Mouse (Mus musculus): ENCODE data around the gene Chrm1. TPM values are rescaled to one million over a fixed set of nuclear protein-coding genes. Genes with fewer than 3 reads are reported as not detected.

The Chrm1 gene
- not detected in 2 replicates for total RNA-seq (2015; ENCODE audit: low replicate concordance)
- 0.26 TPM in 1 of 2 replicates, not detected in the other for total RNA-seq (2017; ENCODE audit: low replicate concordance)

DNA sequence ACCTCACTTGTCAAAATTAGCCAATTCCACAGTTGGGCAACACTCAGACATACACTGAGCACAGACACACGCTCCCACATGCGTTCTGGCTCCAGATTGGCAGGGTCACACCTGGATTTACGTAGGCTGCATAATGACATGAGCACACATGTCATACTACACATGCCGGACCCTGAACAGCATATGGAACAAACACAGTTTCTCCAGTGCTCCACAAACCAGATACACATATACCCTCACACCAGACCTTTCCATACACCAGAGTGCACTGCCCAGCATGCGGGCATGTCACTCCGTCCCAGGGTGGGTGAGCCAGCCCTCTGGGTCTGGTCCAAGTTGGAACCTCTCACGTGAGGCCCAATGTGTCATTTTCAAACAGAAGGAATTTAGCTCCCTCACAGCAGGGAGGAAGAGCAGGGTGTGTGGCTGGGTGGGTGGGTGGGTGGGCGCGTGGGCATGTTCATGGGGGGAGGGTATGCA lies at the start of gene Chrm1:
Gene Chrm1 (plus strand): TSS at position 430 of the 480 bp plus-strand sequence.
- no peak for ATAC-seq (replicated peaks; ENCODE audit: low FRiP score, poor library complexity, severe bottlenecking)

DNA sequence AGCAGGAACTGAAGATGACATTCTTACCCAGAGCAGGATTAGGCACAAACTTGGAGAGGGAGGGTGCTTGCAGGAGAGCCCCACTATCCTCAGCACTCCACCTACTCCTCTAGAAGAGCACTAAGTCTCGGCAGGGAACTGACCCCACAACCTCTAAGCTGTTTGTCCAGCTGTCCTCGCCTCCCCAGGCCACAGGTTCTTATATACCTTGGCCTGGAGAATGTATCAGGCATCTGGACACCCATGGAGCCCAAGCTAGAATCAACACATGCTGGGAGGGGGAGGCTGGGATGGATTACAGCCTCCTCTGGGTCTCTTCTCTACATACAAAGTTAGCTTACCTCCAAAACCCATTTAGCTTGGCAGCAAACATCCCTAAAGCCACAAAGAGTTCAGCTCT lies 49.2 kb upstream of the Chrm1 start:
- ATAC-seq (replicated peaks; ENCODE audit: low FRiP score, poor library complexity, severe bottlenecking) = no peak

GRCm38 (mm10) chr19:8616314-8616713 lies 47.3 kb upstream of the Chrm1 start:
- no peak for ATAC-seq (replicated peaks; ENCODE audit: low FRiP score, poor library complexity, severe bottlenecking)

DNA sequence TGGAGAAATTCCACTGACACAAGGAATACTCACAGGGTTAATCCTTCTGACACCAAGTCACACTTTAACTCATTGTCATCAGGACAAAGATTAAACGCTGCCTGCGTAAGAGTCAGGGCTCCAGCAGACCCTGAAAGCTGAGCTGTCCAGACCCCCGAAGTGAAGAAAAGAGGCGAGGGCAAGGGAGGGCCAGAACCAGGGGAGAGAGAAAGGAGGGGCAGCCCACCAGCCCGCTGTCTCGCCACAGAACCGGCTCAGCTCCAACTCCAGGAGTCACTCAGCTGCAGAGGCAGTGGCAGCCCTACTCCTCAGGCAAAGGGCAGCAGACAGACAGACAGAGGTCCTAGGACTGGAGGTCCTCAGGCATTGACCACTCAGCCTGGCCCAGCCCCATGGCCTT lies 45.7 kb upstream of the Chrm1 start, which contains the start of gene Slc22a6:
Gene Slc22a6 (plus strand): TSS at position 136 of the 400 bp plus-strand sequence.
- ATAC-seq (replicated peaks; ENCODE audit: low FRiP score, poor library complexity, severe bottlenecking) = no peak

- no peak for ATAC-seq (replicated peaks; ENCODE audit: low FRiP score, poor library complexity, severe bottlenecking)
These were observed 42.5 kb upstream of the Chrm1 start for GRCm38 (mm10) chr19:8621098-8621497.

GRCm38 (mm10) chr19:8630249-8630648 lies 33.3 kb upstream of the Chrm1 start:
- ATAC-seq (replicated peaks; ENCODE audit: low FRiP score, poor library complexity, severe bottlenecking) = no peak

- no peak for ATAC-seq (replicated peaks; ENCODE audit: low FRiP score, poor library complexity, severe bottlenecking)
These were observed 32.8 kb upstream of the Chrm1 start for GRCm38 (mm10) chr19:8630826-8631225.

DNA sequence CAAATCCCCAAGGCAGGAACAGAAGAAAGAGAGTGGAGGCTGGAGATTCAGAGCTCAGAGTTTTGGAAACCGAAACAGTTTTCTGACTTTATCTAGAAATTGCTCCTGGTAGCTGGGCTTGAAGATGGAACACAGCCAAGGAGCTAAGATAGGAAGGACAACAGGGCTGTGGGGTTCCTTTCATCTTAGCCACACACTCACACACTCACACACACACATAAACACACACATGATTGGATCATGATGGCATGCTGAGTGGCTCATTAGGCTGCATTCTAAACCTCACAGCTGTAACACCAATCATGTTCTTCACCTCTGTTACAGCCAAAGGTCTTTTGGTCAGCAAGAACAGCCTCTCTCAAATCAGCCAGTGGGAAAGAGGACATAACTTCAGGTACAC lies 31.6 kb upstream of the Chrm1 start:
- no peak for ATAC-seq (replicated peaks; ENCODE audit: low FRiP score, poor library complexity, severe bottlenecking)

GRCm38 (mm10) chr19:8642086-8642485 lies 21.5 kb upstream of the Chrm1 start:
- ATAC-seq (replicated peaks; ENCODE audit: low FRiP score, poor library complexity, severe bottlenecking) = no peak

DNA sequence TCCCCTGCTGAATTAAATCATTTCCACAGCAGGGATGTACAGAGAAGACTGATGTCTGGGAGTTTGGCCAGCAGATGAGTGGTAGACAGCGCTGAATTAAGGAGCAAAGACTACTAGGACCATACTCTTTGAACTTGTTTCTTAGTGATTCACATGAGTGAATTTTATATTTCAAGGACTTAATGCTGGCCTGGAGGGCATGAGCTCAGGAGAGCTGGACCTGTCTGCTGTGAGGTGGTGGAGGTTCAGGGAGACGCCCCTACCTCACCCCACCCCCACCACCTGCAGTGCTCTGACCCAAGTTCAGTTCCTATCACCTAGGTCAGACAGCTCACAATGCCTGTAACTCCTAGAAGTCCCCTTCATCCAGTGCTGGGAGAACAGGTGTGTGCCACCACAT lies 17.2 kb upstream of the Chrm1 start:
- ATAC-seq (replicated peaks; ENCODE audit: low FRiP score, poor library complexity, severe bottlenecking) = no peak

- ATAC-seq (replicated peaks; ENCODE audit: low FRiP score, poor library complexity, severe bottlenecking) = no peak
These were observed 7.8 kb upstream of the Chrm1 start for GRCm38 (mm10) chr19:8655833-8656232.

DNA sequence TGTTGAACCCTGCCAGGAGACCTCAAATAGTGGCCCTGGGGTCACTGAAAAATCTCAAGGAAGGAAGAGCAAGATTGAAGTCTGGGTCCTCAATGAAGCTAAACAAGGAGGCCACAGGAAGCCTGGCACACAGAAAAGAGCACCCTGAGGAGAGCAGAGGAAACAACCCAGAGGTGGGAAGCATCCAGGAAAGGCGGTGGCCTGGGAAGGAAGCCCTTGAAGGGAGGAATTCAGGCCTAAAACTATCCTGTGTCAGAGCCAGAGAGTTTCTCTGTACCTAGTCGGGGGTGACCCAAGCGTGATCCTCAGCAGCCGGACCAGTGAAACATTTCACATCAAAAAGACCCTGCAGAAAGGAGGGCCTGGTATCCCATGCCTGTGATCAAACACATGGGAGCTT lies 7.2 kb upstream of the Chrm1 start:
- no peak for ATAC-seq (replicated peaks; ENCODE audit: low FRiP score, poor library complexity, severe bottlenecking)

DNA sequence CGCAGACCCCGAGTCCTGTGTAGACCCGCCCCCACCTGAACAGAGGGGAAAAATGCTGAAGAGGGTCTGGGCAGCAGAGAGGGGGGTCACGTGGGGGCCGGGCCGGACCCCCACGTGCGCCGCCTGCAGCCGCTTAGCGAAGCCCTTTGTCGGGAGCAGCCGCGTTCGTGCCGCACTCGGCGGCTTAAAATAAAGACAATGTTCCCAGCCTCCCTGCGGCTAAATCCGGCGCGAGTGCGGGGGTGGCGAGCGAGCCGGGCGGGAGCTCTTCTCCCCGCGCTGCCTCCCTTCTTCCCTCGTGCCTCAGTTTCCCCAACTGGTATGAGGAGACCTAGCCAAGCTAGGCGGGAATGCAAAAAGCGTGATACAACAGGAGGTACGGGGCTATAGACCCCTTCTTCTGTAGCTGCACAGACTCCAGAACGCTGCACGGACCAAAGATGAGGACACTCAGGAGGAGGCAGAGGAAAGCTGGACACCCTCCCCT lies 1.7 kb upstream of the Chrm1 start:
- no peak for ATAC-seq (replicated peaks; ENCODE audit: low FRiP score, poor library complexity, severe bottlenecking)

DNA sequence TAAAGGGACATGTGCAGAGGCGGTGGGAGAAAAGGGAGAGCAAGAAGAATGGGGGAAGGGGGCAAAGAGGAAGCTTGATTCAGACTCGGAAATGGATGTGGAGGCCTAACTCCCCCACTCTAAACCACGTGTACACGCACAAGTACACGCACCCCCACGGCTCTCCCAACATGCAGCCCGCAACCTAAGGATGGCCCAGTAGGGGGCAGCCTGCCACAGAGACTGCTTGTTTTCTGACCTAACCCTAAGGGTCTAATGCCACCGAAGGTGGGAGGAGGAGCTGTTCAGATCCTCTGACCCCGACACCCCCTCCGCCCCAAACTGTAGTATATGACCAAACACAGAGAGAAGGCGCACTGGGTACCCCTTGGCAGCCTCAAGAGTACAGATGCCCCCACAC lies 1.3 kb upstream of the Chrm1 start:
- no peak for ATAC-seq (replicated peaks; ENCODE audit: low FRiP score, poor library complexity, severe bottlenecking)

DNA sequence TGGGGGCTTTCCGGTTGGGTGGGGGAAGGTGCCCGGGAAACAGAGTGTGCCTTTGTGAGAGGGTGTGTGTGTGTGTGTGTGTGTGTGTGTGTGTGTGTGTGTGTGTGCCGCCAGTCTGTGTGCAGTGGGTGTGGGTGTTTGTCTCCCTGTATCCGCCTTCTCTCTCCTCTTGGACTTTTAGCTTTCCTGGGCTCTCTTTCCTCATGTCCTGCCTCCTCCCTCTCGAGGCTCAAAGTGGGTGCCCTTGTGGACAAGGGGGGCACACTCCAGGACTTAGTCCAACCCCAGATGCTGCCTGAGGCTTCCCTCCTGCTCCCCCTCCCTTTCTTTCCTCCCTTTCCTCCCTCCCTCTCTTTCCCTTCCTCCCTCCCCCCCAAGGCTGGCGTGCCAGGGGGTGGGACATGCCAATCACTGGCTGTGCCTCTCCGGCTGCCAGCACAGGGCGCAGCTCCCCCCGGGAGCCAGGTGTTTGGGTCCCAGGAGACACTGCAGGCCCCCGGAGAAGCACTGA lies 377 bp downstream of the Chrm1 start:
- ATAC-seq (replicated peaks; ENCODE audit: low FRiP score, poor library complexity, severe bottlenecking) = no peak

DNA sequence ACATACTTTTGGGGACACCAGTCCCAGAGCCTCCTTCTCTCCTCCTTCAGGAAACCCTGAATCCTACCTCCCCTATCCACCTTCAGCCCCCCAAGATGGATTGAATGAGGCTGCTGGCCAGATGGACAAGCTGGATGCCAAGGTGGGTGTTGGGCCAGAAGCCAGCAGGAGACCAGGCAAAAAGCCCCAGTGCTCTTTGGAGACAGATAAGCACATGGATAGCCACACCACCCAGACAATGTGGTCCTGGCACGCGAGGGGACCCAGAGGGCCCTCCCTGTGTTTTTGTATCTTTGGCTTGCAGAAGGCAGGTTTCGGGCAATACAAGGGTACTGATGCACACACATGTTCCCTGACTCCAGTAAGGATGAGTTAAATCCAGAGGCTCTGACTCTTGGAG lies 1.3 kb downstream of the Chrm1 start:
- ATAC-seq (replicated peaks; ENCODE audit: low FRiP score, poor library complexity, severe bottlenecking) = no peak

- ATAC-seq (replicated peaks; ENCODE audit: low FRiP score, poor library complexity, severe bottlenecking) = no peak
These were observed 2.2 kb downstream of the Chrm1 start for GRCm38 (mm10) chr19:8665746-8666145.

- peak; percentile 46; the same call in 1 of the 2 replicates for ATAC-seq (replicated peaks; ENCODE audit: low FRiP score, poor library complexity, severe bottlenecking)
These were observed 9.3 kb downstream of the Chrm1 start for GRCm38 (mm10) chr19:8672859-8673258.

GRCm38 (mm10) chr19:8673336-8674063 lies 9.9 kb downstream of the Chrm1 start:
- ATAC-seq (replicated peaks; ENCODE audit: low FRiP score, poor library complexity, severe bottlenecking) = no peak

GRCm38 (mm10) chr19:8679031-8679779 lies 15.6 kb downstream of the Chrm1 start:
- no peak for ATAC-seq (replicated peaks; ENCODE audit: low FRiP score, poor library complexity, severe bottlenecking)
